Mouse (Mus musculus) stomach, embryonic 16.5 days (tissue): ENCODE results near the gene Zfp120. TPM values are rescaled to one million over a fixed set of nuclear protein-coding genes. Genes with fewer than 3 reads are reported as not detected.
A peak's percentile ranks its signal among the peaks of the same experiment; 100 is the strongest.
"Not testable (repeated sequence)": the region's sequence is repeated elsewhere in the genome, so short reads cannot be mapped to it uniquely, and the experiment has no call there.

Source experiments
- ATAC-seq: fragments of 200-750 bp; cut with Nextera tagmentation; 2 replicates; pipeline ENCODE4 v1.8.0; 2017; ENCODE audit warnings: moderate number of reproducible peaks, moderate TSS enrichment; ENCODE audit not compliant: insufficient read depth, low FRiP score
- H3K27ac ChIP-seq: fragments of 300-500 bp; sonication (generic); 2 replicates; pipeline ENCODE4 v1.5.1; 2014; ENCODE audit warnings: low read length
- H3K27me3 ChIP-seq: fragments of 300-500 bp; sonication (generic); 2 replicates; pipeline ENCODE4 v1.6.1; 2014; ENCODE audit warnings: low read length, control low read depth, mixed read lengths; ENCODE audit not compliant: control insufficient read depth, insufficient read depth
- H3K36me3 ChIP-seq: fragments of 300-500 bp; sonication (generic); 2 replicates; pipeline ENCODE4 v1.6.1; 2014; ENCODE audit warnings: low read length; ENCODE audit not compliant: control insufficient read depth, insufficient read depth
- H3K4me1 ChIP-seq: fragments of 300-500 bp; sonication (generic); 2 replicates; pipeline ENCODE4 v1.6.1; 2014; ENCODE audit warnings: low read length, control low read depth, mixed read lengths; ENCODE audit not compliant: control insufficient read depth, insufficient read depth
- H3K4me2 ChIP-seq: fragments of 300-500 bp; sonication (generic); 2 replicates; pipeline ENCODE4 v1.6.1; 2014; ENCODE audit warnings: low read depth, low read length, mixed read lengths
- H3K4me3 ChIP-seq: fragments of 300-500 bp; sonication (generic); replicated peaks from 2 replicates; pipeline ENCODE4 v1.5.1; 2014; ENCODE audit warnings: mild to moderate bottlenecking, low read length
- H3K9ac ChIP-seq: fragments of 300-500 bp; sonication (generic); 2 replicates; pipeline ENCODE4 v1.6.1; 2014; ENCODE audit warnings: low read length
- H3K9me3 ChIP-seq: fragments of 300-500 bp; sonication (generic); replicated peaks from 2 replicates; pipeline ENCODE4 v1.6.1; 2016; ENCODE audit warnings: low read length, control low read depth; ENCODE audit not compliant: control insufficient read depth
- WGBS: fragments of 180-500 bp; shearing (Covaris S2); extraction: QIAGEN DNeasy Blood & Tissue Kit; methylation state at CpG from one replicate; pipeline ENCODE4 v1.1.7; 2014; 5-methylcytosine and 5-hydroxymethylcytosine counted together
- polyA plus RNA-seq: library from polyadenylated mRNA; unstranded; fragments of >200 nt; fragmentation: Nextera tagmentation; extraction: Ambion mirVana; gene quantifications from 2 replicates; pipeline ENCODE4 v1.2.1, GENCODE M21; 2015

The Zfp120 gene
- polyA plus RNA-seq: 8.1 and 8.6 TPM in 2 replicates

GRCm38 (mm10) chr2:150136435-150136897 lies at the start of gene Zfp120:
TSS of gene Zfp120 (minus strand) at chr2:150136708.
- Histone ChIP-seq H3K36me3 (no peaks in the 10 kb centered on the region), H3K4me3 (peak within 1 kb of the TSS; percentile 72), H3K4me2 (peak within 1 kb of the TSS; percentile 55), H3K9ac (peak within 1 kb of the TSS; percentile 81), H3K4me1 (no peaks in the 10 kb centered on the region), H3K27ac (0 out of 2 replicates have a peak within 1 kb of the TSS, but pooled peaks have one; percentile 60), H3K9me3 (no peaks in the 10 kb centered on the region), H3K27me3 (no peaks in the 10 kb centered on the region)
- ATAC-seq: peak; percentile 99
- under 1% methylated on average over 13 of the region's 13 CpGs for WGBS

DNA sequence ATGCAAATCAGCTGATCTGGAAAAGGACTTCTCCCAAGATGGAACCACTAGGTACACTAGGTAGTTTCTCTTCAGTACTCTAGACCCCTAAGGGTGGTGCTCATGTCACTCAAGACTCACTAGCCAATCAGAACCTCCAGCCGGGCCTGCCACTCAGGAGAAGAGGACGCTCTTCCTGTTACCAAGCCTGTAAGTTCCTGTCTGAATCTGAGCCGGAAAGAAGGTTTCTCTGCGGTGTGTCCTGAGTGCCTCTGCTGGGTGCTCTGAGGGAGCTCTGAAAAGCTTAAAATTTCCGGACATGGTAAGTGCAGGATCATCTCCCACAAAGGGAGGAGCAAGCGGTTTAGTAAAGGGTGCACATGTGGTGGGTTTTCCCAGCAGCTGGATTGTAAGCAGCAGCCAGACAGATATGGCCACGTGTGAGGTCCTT lies 45.1 kb upstream of the Zfp120 start, which contains the start of gene Gm14139:
TSS of gene Gm14139 (plus strand) at position 186 of the 430 bp plus-strand sequence.
- 75% methylated on average over 7 of the region's 7 CpGs for WGBS
- H3K27ac ChIP-seq, H3K36me3 ChIP-seq, H3K4me1 ChIP-seq, H3K9ac ChIP-seq, H3K4me3 ChIP-seq, H3K27me3 ChIP-seq, H3K9me3 ChIP-seq, H3K4me2 ChIP-seq, ATAC-seq: not testable (repeated sequence)

DNA sequence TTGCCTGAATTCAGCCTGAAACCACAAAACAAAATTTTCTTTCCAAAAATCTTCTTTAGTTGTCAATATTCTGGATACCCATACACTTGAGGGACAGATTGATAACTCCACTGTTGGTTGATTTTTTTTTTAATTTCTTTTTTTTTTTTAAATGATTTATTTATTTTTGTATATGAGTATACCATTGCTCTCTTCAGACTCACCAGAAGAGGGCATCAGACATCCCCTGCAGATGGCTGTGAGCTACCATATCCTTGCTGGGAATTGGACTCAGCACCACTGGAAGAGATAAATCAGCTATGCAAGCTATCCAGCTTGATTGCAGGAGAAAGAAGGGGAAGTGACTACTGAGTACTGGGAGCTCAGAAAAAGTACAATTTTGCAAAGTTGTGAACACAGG lies 44.5 kb upstream of the Zfp120 start:
- not testable (repeated sequence) for H3K4me2 ChIP-seq, H3K27me3 ChIP-seq, H3K4me3 ChIP-seq, H3K9ac ChIP-seq, H3K36me3 ChIP-seq, ATAC-seq, H3K4me1 ChIP-seq, H3K27ac ChIP-seq, H3K9me3 ChIP-seq

- 74% methylated on average over 4 of the region's 4 CpGs for WGBS
- not testable (repeated sequence) for H3K4me3 ChIP-seq, H3K27me3 ChIP-seq, ATAC-seq, H3K9me3 ChIP-seq, H3K27ac ChIP-seq, H3K9ac ChIP-seq, H3K4me2 ChIP-seq, H3K36me3 ChIP-seq, H3K4me1 ChIP-seq
These were observed 43.1 kb upstream of the Zfp120 start, which contains the start of gene Gm10770 for GRCm38 (mm10) chr2:150179579-150179978. TSS of gene Gm10770 (minus strand) at chr2:150179679.

- Histone ChIP-seq H3K27ac (no peak overlapping the region), H3K36me3 (no peaks in the 10 kb centered on the region), H3K9ac (no peak overlapping the region), H3K27me3 (no peaks in the 10 kb centered on the region), H3K4me2 (no peak overlapping the region), H3K4me3 (no peak overlapping the region), H3K9me3 (no peaks in the 10 kb centered on the region), H3K4me1 (no peaks in the 10 kb centered on the region)
- ATAC-seq: no peak
These were observed 37.3 kb upstream of the Zfp120 start for GRCm38 (mm10) chr2:150173833-150174232.

DNA sequence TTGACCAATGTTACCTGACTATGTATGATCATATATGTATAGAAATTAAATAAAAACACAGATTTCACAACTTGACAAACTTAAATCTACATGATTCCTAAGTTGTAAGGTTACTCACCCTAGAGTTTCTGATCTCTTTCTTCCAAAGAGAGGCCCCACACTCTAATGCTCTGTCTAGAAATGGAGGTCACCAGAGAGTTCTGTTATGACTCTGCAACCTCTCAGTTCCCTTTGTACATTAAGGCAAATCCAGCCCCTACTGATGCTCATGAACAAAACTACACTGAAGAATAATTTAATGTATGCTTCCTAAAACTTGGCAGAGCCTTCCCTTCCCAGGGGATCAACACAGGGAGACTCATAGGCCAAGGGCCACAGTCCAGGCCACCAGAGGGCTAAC lies 30.2 kb upstream of the Zfp120 start:
- ATAC-seq: no peak
- H3K4me1 ChIP-seq: no peaks in the 10 kb centered on the region
- no peak overlapping the region for H3K9ac ChIP-seq
- no peaks in the 10 kb centered on the region for H3K9me3 ChIP-seq
- H3K27me3 ChIP-seq: no peaks in the 10 kb centered on the region
- no peak overlapping the region for H3K4me3 ChIP-seq
- H3K36me3 ChIP-seq: no peaks in the 10 kb centered on the region
- H3K4me2 ChIP-seq: no peak overlapping the region
- no peak overlapping the region for H3K27ac ChIP-seq

GRCm38 (mm10) chr2:150132773-150133172 lies 3.7 kb downstream of the Zfp120 start:
- ATAC-seq: no peak
- WGBS: 76% methylated on average over 2 of the region's 2 CpGs
- Histone ChIP-seq H3K36me3 (0 out of 2 replicates have a peak, but pooled peaks cover 7% of the 10 kb centered on the region), H3K9ac (no peak overlapping the region), H3K4me1 (no peaks in the 10 kb centered on the region), H3K27me3 (no peaks in the 10 kb centered on the region), H3K9me3 (peaks cover 4% of the 10 kb centered on the region; the same call in 1 of the 2 replicates), H3K4me2 (no peak overlapping the region), H3K27ac (no peak overlapping the region), H3K4me3 (no peak overlapping the region)

DNA sequence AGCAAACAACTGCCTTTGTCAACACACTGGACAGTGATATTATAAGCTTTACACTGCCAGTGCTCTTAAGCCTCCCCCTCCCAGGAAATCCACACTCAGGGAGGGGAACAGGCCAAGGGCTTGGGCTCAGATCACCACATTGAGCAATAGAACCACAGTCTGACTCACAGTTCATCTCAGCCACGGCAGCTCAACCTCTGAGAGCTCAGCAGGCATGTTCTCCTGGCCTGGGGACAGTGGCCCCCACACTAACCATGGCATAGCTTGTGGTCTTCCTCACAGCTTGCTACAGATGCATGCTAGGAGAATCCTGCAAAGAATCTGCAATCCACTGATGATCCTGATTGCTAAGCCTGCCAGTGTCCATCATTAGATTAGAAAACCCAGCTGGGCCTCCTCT lies 4.5 kb downstream of the Zfp120 start:
- not testable (repeated sequence) for H3K9me3 ChIP-seq, H3K36me3 ChIP-seq, H3K27ac ChIP-seq, H3K9ac ChIP-seq, H3K27me3 ChIP-seq, H3K4me2 ChIP-seq, H3K4me3 ChIP-seq, ATAC-seq, H3K4me1 ChIP-seq
- 87% methylated on average over 1 of the region's 1 CpGs for WGBS

GRCm38 (mm10) chr2:150111247-150111912 lies 25.1 kb downstream of the Zfp120 start:
- Histone ChIP-seq H3K9me3 (0 out of 2 replicates have a peak, but pooled peaks cover 3% of the 10 kb centered on the region), H3K4me2 (no peak overlapping the region), H3K4me1 (no peaks in the 10 kb centered on the region), H3K4me3 (no peak overlapping the region), H3K9ac (no peak overlapping the region), H3K27me3 (no peaks in the 10 kb centered on the region), H3K27ac (no peak overlapping the region), H3K36me3 (peaks cover 11% of the 10 kb centered on the region)
- ATAC-seq: no peak
- WGBS: 78% methylated on average over 10 of the region's 10 CpGs
